Mouse (Mus musculus): Measurements from ENCODE around the gene Tcf12.

Tcf12 gene

DNA sequence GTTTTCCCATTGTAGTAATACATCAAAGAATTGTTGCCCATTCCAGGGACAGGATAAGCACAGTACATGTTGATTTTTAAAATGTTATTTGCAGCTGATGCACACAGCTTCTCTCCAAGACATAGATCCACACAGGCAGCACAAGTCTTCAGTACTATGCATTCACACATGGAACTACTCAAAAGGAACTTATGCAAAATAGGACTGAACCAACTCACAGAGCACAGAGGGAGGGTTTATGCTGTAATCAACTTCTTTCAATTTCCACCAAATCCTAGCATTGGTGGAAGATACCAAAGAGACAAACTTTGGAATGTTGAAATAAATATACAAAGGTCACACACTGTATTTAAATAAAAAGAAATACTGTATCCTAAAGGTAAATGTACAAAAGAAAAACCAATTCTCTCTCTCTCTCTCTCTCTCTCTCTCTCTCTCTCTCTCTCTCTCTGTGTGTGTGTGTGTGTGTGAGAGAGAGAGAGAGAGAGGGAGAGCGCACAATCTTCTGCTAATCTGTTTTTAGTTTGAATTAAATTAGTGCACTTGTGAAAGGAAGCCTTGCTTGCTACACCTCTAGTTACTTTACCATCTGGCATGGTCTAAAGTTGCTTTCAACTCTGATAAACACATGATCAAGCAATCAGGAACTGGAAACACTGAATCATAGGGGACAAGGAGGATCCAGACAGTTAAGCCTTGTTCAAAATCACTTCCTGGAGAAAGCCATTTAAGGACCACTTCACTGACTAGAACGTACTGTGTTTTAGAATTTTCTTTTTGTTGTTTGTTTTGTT lies 215.5 kb downstream of the Tcf12 start:
- no peak for DNase-seq

DNA sequence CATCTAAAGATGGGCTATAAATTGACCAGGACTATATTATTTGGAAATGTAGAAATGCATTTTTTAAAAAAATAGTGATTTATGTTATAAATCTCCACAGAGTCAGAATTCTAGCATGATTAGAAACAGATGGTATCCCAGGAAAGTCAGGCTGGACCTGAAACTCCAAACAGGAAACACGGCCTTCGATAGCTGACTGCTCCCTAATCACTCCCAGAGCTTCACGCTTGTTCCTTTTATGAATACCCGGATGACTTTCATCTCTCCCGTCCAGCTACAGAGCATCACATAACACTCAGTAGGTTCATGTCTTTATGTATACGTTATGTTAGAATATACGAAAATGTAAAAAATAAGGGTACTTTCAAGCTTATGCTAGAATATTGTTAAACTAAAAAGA lies 216.4 kb downstream of the Tcf12 start:
- DNase-seq = no peak

DNA sequence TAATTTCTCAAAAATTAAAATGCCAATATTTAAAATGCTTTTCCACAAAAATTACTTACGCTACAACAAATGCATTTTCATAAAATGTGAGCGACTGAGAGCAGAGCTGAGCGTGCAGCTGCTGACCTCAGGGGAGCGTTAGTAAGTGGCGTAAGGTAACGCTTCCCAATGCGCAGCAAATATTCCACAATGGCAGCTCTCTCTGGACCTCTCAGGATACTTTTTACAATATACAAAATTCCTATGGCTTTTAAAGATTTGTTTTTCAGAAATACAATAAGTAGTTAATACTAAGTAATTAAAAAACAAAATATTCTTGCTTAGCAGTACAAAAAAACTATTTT lies 216.8 kb downstream of the Tcf12 start:
- no peak for DNase-seq

DNA sequence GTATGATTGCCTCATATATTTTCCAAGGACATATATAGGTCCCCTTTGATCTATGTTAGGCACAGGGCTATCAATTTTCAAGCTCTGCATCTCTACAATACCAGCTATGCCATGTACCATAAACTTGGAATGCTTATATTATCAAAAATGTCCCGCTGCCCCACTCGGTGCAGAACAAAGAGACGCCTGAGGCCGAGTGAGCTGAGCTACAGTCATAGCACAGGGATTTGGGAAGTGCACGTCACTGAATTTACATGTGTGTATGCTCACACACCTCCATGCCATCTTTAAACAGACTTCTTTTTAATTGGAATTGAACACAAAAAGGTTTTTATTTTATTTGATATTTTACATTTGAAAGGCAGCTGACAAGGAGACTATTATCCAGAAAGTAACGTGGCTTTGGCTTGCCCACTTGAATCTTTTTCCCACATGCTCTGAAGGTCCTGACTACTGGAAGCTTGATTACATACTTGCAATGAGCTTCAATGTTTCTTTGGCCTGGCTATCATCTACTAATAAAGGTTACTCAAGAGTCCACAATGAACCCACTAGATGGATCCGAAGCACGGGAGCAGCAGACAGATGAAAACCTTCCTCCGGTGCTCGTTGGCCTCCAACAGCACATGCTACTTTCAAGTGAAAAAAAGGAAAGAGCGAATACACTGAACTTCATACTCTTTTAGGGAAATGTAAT lies 217.3 kb downstream of the Tcf12 start:
- no peak for DNase-seq

DNA sequence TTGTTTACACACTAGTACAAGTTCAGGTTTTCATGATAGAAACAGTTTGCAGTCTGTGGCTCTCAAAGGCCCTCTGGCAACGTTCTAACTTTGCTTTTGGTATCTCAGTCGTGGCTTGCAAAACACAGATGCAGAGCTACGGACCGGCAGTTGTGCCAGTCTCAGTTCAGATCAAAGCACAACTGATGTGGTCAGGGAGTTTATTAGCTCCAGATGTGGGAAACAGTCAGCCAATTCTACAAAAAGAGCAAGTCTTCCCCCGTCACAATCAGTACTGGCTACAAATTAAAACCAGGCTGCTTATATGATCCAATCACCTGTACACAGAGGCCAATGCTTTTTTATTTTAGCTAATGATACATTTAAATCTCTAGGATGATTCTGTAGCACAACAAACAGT lies 223.2 kb downstream of the Tcf12 start:
- no peak for DNase-seq

DNA sequence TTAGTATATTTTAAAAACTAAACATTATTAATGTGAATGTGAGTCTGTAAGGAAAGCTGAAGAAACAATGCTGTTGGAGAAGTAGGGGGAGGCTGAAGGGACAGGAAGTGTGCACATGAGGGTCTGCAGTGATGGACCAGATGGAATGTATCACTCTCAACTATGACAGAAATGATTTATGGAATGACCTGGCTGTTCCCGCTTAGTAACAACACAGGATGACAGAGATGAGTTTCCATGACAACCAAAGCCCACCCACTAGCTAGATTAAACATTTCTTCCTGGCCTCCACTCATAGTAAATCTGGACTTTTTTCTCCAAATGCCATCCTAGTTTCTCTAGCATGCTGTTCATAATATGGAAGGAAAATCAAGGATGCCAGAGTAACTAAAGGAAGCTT lies 231.0 kb downstream of the Tcf12 start:
- DNase-seq = no peak

DNA sequence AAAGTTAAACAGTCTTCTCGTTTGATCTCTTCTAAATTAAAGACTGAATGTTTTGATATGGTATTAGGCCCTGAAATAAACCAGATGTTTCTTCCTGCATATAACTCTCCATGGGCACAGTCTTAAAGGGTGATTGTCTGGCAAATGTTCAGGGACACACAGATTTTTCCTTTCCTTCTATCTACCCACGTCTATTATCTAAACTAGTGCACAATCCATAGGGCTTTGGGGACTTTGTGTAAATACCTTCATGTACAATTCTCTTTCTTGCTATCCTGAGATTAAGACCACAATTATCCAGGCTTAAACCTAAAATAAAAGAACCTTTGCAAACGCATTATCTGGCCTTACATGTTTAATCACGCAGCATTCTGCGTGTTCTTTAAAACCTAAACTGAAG lies 231.7 kb downstream of the Tcf12 start:
- DNase-seq = no peak

DNA sequence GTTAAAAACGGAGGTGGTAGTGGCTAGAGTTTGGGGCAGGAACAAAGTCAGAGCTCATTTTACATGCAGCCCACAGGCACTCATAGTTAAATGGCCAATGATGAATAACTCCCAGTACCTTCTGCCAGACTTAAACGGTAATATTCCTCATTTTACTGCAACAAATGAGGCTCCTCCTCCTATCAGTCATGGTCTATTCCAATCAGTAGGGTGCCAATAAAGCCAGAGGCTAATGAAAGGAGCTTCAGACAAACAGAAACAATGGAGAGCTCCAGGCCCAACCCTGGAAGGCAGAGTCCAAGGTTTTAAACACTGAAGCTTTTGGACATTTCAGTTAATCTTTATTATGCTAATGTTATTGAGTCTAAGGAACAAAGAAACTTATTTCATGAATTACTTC lies 232.3 kb downstream of the Tcf12 start:
- no peak for DNase-seq

DNA sequence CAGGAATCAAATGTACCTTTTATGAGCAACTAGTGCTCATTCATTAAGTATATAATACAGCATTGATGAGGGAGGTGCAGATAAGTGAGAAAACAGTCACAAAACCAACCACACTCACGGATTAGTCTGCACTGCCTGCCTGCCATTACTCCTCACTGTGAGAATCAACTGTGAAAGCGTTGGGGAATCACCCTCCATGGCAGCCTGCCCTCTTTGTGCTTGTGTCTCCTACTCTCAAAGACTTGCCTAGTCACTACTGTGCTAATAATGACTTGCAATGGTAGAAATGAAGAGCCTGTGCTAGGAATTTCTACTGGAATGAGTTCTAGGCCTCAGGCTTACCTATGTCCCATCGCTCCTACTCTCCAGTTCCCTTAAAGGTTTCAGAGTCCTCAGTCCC lies 233.8 kb downstream of the Tcf12 start:
- DNase-seq = no peak

DNA sequence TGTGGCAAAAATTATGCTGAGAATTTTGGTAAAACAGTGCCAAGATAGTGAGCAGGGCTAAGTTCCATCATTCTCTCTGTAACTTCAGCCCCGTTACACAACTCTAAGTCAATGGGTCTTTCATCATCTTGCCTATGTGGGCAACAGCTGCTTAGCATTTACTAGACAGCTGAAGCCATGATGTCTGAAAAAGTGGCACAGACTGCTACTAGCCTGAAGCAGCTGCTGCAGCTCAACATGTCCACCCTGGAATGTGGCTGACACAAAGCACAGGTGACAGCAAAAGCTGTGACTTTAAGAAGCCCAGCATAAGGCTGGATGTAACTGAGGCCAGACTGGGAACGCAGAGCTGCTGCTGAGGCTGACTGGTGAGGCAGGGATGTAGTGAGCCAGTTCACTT lies 236.9 kb downstream of the Tcf12 start:
- DNase-seq = no peak

DNA sequence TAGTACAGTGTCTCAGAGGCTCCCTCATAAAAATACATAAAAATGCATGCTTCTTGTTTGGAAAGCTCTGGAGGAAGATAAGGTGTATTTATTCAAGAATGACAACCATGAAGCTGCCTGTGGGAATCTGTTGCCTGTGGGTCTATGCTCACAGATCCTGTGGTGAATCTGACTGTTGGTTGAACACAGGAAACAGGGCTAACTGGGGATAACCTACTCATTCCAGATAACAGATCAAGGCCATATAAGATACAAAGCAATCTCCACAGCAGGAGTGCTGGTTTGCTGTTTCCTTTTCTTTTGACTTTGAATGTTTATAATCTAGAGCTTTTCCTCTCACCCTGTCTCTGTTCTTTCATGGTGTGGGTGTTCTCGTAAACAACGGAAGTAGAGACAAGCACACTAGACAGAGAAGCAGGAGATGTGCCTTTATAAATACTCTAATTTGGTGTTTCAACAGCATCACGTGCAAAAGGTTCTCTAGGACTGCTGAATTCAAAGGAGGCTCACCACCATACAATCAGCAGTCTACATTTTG lies 237.6 kb downstream of the Tcf12 start:
- DNase-seq = no peak

DNA sequence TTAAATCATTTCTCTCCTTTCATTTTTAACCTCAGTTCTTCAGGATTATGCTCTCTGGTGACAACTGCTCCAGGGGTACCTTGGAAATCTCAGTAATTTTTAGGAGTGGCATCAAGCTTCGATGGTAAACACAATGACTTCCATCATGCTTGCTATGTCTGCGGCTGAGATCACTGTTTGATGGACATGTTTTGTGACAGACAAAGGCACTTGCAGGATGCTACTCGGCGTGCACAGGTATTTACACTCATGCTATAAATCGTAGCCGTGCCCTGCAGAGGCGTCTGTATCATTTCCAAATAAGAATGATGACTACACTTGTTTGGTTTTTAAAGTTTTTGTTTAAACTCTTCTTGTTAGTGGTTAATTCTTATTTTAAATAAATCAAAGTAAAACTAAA lies 248.3 kb downstream of the Tcf12 start:
- DNase-seq = no peak

DNA sequence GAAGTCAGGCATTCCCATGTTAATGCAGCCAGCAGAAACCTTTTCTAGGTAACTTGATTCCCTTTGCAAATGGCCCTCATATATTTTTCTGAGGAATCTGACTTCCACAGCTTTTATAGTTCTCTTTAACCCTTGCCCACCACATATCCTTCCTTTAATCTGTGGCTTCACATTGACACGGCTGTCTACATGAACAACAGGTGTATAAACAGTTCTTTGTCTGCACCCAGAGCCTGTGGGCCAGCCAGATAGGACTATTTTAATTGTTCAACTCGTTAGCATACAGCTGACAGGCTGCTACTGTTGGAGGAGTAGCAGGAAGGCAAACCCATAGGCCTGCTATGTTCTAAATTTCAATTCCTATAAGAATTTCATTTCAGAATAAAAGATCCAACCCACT lies 250.0 kb downstream of the Tcf12 start:
- no peak for DNase-seq

DNA sequence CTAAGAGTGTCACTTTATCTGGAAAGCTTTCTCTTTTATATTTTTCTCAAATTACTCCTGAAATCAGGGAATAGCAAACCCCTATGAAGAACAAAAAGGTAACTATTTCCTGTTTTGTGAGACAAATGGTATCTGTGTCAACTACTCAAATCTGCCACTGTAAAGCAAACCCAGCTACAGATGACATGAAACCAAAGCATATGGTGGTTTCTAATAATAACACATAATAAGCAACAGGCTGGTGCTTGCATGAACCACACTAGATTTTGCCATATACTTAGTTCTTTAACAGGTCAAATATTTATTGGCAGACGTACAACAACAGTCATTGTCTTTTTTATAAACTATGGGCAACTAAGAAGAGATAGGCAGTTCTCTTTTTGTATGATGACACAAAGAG lies 253.7 kb downstream of the Tcf12 start:
- DNase-seq = peak in 1 of 2 experiments; percentile 31

DNA sequence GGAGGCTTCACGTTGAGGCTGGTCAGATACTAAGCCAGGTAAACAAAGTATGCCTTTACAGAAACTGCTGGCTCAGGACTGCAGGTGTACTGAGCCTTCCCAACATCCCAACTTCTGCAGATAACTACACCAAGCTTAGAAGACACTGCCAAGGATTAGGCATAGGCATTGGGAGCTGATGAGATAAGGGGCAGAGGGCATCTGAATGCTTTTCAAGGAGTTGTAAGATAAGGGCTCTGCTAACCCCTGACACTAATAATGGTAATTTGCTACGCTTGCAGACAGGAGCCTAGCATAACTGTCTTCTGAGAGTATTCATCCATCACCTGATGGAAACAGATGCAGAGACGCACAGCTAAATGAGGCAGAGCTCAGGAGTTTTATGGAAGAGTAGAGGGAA lies 257.8 kb downstream of the Tcf12 start:
- DNase-seq = no peak

DNA sequence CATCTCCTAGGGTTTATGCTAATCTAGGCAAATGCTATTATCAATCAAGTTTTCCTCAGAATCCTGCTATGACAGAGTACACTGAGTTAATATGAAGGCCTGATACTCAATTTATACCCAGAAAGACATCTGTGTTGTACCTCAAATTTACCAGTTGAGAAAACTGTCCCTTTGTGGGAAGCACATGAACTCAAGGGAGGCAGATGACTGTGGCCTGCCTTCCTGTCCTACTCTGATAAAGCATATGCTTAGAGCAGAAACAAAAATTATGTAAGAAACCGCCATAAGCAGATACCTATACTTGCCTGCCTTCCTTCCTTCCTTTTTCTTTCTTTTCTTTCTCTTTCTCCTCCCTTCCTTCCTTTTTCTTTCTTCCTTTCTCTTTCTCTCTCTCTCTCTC lies 261.4 kb downstream of the Tcf12 start:
- no peak for DNase-seq

DNA sequence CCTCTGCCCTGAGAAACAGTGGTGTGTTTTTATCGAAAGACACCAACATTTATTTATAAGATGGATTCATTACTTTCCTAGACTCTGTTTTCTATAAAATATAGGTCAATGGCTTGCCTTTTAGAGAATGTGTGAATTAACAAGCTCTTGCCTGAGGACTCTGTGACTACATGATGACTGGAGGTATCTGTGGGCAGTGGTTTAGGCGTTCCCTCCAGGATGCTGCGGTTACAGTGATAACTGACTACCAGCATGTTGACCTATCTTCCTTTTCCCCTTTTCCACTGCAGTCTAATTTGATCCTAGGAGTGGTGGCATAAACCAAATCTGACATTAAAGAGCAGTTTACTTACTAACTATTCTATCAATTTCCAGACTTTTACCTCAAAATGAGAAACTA lies 263.3 kb downstream of the Tcf12 start:
- DNase-seq = no peak

DNA sequence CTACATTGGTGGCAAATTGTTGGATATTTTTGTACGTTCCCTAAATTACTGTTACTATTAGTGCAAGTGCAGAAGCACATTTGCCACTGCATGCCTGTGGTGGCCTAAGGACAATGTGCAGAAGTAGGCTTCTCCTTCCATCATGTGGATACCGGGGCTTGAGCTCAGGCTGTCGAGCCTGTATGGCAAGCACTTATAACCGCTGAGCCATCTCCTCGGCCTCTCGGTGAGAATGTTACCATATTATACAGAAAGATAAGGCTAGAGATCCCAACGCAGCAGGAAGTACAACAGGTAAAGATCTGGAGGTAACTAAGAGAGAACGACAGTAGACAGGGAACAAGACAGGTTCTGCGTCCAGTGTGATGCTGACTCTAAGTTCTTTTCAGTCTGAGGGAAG lies 263.8 kb downstream of the Tcf12 start:
- DNase-seq = no peak

DNA sequence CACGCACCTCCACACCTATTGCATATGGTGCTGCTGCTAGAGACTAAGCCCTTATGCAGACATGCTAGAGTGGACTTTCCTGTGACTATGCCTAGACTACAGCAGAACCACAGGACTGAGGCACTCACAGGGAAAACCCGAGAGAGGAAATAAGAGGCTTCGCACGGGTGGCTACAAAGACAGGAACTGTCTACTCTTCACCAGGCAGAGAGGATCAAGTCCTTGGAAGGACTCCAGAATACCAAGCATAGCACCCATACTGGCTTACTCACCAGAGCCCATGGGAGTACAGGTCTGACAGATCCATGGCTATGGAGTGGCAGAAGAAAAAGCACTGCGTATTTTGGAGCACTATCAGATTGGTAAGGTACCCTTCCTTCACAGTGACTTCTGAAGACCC lies 269.8 kb downstream of the Tcf12 start:
- no peak for DNase-seq

DNA sequence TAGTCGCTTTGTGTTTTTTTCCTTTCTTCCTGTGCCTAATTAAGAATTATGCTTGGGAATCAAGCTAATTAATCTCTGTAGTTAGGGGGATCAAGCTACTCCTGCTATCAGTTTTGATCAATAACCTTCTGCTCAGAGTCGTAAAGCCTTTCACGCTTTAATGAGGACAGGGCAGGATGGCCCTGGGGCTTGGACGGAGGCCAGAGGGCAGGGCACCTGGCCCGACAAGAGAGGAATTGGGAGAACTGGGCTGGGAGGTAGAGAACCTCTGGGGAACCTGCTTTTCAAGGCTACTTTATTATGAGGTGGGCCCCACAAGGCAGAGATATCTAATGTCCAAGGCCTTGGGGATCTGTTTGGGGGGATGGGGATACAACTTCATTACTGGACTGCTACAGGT lies 274.3 kb downstream of the Tcf12 start:
- no peak for DNase-seq

DNA sequence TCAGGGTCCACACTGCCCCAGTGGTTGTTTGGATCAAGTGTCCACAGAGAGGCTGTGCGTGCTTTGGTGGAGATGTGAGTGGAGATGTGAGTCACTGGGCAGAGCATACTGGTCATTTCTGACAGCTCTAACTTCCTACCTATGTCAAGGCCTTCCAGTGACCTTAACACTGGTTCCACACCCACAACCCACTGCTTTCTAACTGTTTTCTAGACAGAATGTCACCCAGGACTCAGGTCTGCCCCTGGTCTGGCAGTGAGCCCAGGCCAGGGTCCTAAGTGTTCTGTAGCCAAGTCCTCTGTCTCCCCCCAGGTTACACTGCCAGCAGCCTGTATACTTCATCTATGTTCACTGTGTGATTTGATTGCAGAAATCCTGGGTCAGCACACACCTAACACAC lies 275.3 kb downstream of the Tcf12 start:
- no peak for DNase-seq

DNA sequence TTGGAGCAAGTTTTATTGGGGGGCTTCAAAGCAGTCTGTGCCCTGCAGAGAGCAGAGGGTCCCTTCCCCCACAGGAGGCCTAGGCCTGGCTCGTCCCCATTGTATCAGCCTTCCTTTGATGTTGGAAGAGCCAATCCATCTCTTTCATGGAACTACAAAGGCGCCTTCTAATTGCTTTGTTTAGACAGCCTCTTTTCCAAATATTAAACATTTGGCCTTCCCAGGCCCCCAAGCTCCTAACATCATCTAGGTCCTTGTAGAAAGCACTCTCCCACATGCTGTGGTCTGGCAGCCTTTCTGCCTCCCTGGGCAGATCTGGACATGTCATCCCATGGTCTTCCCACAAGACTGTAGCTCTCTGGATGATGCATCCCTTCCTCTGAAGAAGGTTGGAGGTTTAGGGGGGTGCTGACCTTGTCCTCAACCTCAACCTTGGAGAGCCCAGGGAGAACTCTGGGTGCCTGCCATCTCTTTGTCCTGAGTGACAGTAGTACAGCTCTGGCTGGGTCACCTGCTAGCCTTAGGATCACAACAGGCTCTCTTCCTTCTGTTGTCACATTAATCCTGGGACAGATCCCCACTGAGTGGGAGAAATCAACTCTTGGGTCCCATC lies 276.4 kb downstream of the Tcf12 start:
- no peak for DNase-seq

DNA sequence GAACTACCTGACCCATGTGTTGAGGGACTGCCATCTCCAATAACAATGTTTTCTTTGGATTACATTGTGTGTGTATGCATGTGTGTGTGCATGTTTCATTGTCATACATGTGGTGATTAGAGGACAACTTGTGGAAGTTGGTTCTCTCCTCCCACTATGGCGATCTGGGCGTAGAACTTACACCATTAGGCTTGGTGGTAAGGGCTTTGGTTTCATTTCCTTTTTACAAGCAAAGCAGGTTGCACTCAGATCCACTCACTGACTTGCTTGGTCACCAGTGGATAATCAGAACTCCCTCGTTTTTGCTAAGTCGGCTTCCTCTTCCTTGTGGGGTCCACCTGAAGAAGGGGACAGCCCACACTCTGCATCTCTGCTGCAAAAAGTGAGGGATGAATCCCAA lies 277.0 kb downstream of the Tcf12 start:
- no peak for DNase-seq

All from cerebellum, adult 18-20 months (tissue).